Mouse (Mus musculus) stomach, embryonic 14.5 days (tissue): Measurements from ENCODE around the gene Mcfd2. TPM values are rescaled to one million over a fixed set of nuclear protein-coding genes. Genes with fewer than 3 reads are reported as not detected.

Experiments used
- ATAC-seq: fragments of 200-750 bp; cut with Nextera tagmentation; 2 replicates; pipeline ENCODE4 v1.8.0; 2017; ENCODE audit warnings: low read depth, moderate TSS enrichment; ENCODE audit not compliant: insufficient number of reproducible peaks, insufficient read depth, low FRiP score
- H3K27ac ChIP-seq: fragments of 300-500 bp; sonication (generic); 2 replicates; pipeline ENCODE4 v1.5.1; 2014; ENCODE audit warnings: mild to moderate bottlenecking, low read length, moderate library complexity, mixed read lengths
- H3K27me3 ChIP-seq: fragments of 300-500 bp; sonication (generic); 2 replicates; pipeline ENCODE4 v1.6.1; 2014; ENCODE audit warnings: low read length, control low read depth, mixed read lengths; ENCODE audit not compliant: control insufficient read depth, insufficient read depth
- H3K36me3 ChIP-seq: fragments of 300-500 bp; sonication (generic); 2 replicates; pipeline ENCODE4 v1.6.1; 2014; ENCODE audit warnings: mild to moderate bottlenecking, control low read depth, low read length, moderate library complexity, mixed read lengths; ENCODE audit not compliant: control insufficient read depth, insufficient read depth
- H3K4me1 ChIP-seq: fragments of 300-500 bp; sonication (generic); 2 replicates; pipeline ENCODE4 v1.6.1; 2014; ENCODE audit warnings: low read length, control low read depth, mixed read lengths; ENCODE audit not compliant: control insufficient read depth, insufficient read depth
- H3K4me2 ChIP-seq: fragments of 300-500 bp; sonication (generic); replicated peaks from 2 replicates; pipeline ENCODE4 v1.6.1; 2014; ENCODE audit warnings: low read depth, low read length, control low read depth
- H3K4me3 ChIP-seq: fragments of 300-500 bp; sonication (generic); 2 replicates; pipeline ENCODE4 v1.5.1; 2014; ENCODE audit warnings: low read depth, low read length, control low read depth
- H3K9ac ChIP-seq: fragments of 300-500 bp; sonication (generic); replicated peaks from 2 replicates; pipeline ENCODE4 v1.6.1; 2014; ENCODE audit warnings: low read depth, mild to moderate bottlenecking, control low read depth, low read length, moderate library complexity, mixed read lengths
- H3K9me3 ChIP-seq: fragments of 300-500 bp; sonication (generic); 2 replicates; pipeline ENCODE4 v1.6.1; 2016; ENCODE audit warnings: low read depth, low read length, control low read depth; ENCODE audit not compliant: control insufficient read depth
- WGBS: fragments of 180-500 bp; shearing (Covaris S2); extraction: QIAGEN DNeasy Blood & Tissue Kit; methylation state at CpG from one replicate; pipeline ENCODE4 v1.1.7; 2014; 5-methylcytosine and 5-hydroxymethylcytosine counted together
- polyA plus RNA-seq: library from polyadenylated mRNA; unstranded; fragments of >200 nt; fragmentation: Nextera tagmentation; extraction: Ambion mirVana; gene quantifications from 2 replicates; pipeline ENCODE4 v1.2.1, GENCODE M21; 2014

Mcfd2 gene
- polyA plus RNA-seq, 1 experiment from 2014 or later: 82.6 TPM

DNA sequence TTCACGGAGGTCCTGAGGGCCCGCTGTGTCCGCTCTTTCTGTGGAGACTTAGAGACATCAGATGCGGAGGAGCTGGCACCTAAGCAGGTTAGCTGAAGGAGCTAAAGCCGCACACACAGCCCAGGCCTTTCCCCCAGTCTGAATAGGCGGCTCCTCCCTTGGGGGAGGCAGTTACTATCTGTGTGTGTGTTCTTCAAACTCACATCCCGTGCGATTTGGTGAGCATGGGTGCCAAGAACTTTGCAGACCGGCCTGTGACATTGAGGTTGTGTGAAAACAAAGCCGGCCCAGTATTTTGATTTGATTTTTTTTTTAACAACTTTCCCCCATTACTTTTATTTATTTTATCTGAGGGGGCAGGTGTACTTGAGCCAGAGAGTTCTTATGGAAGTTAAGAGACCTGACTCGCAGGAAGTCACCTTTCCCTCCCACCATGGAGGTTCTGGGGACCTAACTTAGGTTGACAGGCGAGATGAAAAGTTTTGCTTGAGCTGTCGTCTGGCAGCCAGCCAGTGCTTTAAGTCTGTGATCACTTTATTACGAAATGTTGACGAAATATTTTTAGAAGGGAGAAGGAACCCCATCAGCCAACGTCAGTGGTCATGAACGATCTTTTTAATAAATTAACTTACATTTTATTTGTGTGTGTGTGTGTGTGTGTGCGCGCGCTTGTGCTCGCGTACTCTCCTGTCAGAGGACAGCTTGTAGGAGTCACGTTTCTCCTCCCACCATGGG is 20.2 kb upstream of the Mcfd2 start:
- 63% methylated on average over 23 of the region's 23 CpGs for WGBS
- Histone ChIP-seq H3K27me3 (peaks cover 10% of the 10 kb centered on the region), H3K4me2 (no peak overlapping the region), H3K27ac (no peak overlapping the region), H3K4me3 (no peak overlapping the region), H3K36me3 (no peaks in the 10 kb centered on the region), H3K4me1 (peaks cover 11% of the 10 kb centered on the region; the same call in 1 of the 2 replicates), H3K9ac (no peak overlapping the region), H3K9me3 (no peaks in the 10 kb centered on the region)
- ATAC-seq: no peak

DNA sequence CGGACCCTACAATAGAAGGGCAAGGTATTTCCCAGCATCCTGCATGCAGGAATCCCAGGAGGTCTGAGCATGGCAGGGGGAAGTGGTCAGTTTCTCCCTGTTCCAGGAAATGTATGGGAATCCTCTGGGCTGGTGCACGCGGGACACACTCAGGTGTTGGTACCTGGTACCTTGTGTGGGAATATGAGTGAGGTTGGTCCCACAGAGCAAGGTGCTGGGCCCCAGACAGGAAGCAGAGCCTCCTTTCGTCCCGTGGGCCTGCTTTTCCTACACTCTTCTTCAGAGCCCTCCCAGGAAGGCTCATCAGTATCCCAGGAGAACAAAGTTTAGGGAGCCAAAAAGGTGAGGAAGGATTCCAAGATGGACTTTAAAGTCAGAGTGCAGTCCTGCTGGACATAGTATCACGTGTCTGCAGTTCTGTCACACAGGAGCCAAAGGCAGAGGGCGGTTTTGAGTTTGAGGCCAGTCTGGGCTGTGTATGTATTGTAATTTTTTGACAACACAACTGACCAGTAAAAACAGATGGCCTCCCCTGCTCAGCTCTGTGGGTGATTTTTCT is 18.8 kb upstream of the Mcfd2 start:
- H3K4me2 ChIP-seq: peak overlapping the region; percentile 87; the same call in 1 of the 2 replicates
- H3K27me3 ChIP-seq: peaks cover 10% of the 10 kb centered on the region
- H3K4me1 ChIP-seq: peaks cover 11% of the 10 kb centered on the region; the same call in 1 of the 2 replicates
- no peak overlapping the region for H3K9ac ChIP-seq
- no peaks in the 10 kb centered on the region for H3K36me3 ChIP-seq
- WGBS: 77% methylated on average over 7 of the region's 7 CpGs
- ATAC-seq: no peak
- H3K27ac ChIP-seq: no peak overlapping the region
- H3K4me3 ChIP-seq: no peak overlapping the region
- no peaks in the 10 kb centered on the region for H3K9me3 ChIP-seq

DNA sequence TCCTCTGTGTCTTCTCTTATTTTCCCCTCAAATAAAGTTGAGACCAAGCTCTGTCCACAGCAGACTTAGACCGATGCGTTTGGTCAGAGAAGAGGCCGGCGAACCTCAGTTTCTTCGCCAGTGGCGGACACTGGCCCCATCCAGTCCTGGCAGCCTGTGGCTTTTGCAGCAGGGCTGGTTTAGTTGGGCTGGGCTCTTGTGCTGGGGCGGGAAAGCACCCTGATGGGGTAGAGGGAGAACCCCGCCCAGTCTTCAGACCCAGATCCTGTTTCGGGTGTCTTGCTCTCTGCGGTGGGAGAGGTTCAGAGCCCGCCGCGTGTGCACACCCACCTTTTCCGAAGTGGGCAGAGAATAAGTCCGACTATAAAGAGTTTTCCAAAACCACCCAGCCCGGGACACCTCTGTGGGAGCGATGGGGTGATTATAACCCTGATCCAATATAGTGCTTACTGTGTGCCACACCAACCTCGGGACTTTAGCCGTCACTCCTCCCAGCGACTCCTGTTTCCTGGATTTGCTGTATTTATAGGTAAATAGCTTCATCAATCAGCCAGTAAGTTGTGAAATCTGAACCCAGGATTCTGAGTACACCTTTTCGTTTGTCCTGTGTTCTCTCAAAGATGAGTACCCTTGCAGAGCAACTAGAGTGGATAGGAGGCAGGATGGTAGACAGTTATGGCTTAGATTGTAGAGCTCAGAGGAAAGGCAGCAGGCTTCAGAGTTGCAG is 18.2 kb upstream of the Mcfd2 start:
- peaks cover 10% of the 10 kb centered on the region for H3K27me3 ChIP-seq
- no peak for ATAC-seq
- H3K9me3 ChIP-seq: no peaks in the 10 kb centered on the region
- H3K36me3 ChIP-seq: no peaks in the 10 kb centered on the region
- H3K4me3 ChIP-seq: peak overlapping the region; percentile 54
- peak overlapping the region; percentile 41; the same call in 1 of the 2 replicates for H3K9ac ChIP-seq
- H3K4me2 ChIP-seq: peak overlapping the region; percentile 87
- WGBS: 8% methylated on average over 21 of the region's 21 CpGs
- peaks cover 11% of the 10 kb centered on the region; the same call in 1 of the 2 replicates for H3K4me1 ChIP-seq
- H3K27ac ChIP-seq: no peak overlapping the region

DNA sequence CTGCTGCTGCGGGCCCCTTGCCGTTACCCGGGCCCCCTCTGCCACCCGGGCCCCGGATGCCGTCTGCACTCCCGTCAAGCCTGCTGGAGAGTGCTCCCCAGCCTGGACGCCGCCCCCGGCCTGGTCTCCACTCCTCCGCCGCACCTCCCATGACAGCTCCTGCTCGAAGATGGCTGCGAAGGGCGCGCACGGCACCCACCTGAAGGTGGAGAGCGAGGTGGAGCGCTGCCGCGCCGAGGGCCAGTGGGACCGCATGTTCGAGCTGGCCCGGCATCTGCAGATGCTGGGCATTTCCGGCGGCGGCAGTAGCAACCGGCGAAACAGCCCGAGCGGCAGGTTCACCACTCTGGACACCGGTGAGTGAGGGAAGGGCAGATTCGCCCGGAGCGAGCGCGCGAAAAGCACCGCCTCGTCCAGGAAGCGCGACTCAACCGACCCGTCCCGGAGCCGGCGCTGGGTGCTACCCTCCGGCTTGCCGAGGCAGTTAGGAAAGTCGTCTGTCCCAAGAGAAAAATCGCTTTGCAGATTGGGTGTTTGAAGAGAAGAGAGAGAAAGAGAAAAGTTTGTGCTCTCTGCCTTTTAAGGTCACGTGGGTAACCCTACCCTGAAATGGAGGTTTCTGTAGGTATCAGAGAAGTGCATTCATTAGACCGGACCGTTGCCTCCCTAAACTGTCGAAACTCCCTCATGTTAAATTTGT is 17.5 kb upstream of the Mcfd2 start:
- Histone ChIP-seq H3K4me2 (peak overlapping the region; percentile 87), H3K9ac (peak overlapping the region; percentile 41), H3K27me3 (peaks cover 10% of the 10 kb centered on the region), H3K27ac (peak overlapping the region; percentile 94; the same call in 1 of the 2 replicates), H3K36me3 (no peaks in the 10 kb centered on the region), H3K4me3 (peak overlapping the region; percentile 54), H3K9me3 (no peaks in the 10 kb centered on the region), H3K4me1 (peaks cover 11% of the 10 kb centered on the region; the same call in 1 of the 2 replicates)
- peak; percentile 39 for ATAC-seq
- WGBS: under 1% methylated on average over 56 of the region's 56 CpGs

DNA sequence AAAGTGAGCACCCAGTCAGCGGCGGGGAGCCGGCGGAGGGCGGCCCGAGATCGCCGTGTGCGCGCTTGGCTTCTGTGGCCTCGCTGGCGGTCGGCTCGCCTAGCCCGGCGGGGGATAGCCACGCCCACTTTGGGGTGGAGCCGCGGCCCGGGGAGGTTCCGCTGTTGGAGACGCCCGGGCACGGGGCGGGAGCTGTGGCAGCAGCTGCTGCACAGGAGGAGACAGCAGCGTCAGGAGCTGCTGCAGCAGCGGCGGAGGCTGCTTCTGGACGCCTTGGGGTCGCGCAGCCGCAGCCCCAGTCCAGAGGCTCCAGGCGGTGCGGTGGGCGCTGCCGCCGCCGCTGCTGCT is 16.9 kb upstream of the Mcfd2 start, which contains the start of gene Ttc7:
TSS of gene Ttc7 (plus strand) at position 181 of the 348 bp plus-strand sequence.
- H3K27me3 ChIP-seq: peaks cover 10% of the 10 kb centered on the region
- H3K4me2 ChIP-seq: peak within 1 kb of the TSS; percentile 87
- peak within 1 kb of the TSS; percentile 74 for H3K9ac ChIP-seq
- peaks cover 11% of the 10 kb centered on the region; the same call in 1 of the 2 replicates for H3K4me1 ChIP-seq
- H3K9me3 ChIP-seq: no peaks in the 10 kb centered on the region
- H3K27ac ChIP-seq: peak within 1 kb of the TSS; percentile 94
- peak; percentile 92 for ATAC-seq
- WGBS: 1% methylated on average over 38 of the region's 38 CpGs
- H3K4me3 ChIP-seq: peak within 1 kb of the TSS; percentile 54
- H3K36me3 ChIP-seq: no peaks in the 10 kb centered on the region

DNA sequence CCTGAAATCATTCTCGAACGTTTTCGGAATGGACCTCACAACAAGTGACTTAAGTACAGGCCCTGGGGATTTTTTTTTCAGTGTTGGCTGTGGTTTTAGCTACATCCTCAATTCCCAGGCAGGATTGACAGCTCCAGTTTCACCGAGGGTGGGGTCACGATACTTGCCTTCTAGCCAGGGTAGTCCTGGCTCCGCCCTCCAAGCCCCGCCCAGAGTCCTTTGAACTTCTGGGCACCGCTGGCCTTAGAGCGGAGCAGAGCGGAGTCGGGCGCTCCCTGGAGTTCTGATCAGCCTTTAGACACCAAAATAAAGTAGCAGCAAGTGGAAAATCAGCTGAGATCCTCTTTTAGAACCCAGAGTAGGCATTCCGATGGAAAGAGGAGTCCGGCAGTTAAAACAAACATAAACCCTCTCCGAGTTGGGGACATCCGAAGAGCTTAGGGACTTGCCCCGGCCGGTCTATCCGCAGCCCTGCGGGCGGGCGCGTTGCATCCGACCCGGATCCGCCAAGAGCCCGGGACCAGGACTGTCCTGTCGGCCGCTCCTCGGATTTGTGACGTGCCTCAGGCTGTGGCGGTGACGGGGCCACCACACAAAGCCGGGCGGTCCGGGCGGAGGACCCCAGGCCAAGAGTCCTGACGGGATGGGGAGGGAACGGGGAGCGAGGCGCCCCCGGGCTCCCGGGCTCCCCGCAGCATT is 16.4 kb upstream of the Mcfd2 start:
- no peaks in the 10 kb centered on the region for H3K36me3 ChIP-seq
- no peaks in the 10 kb centered on the region for H3K9me3 ChIP-seq
- peaks cover 10% of the 10 kb centered on the region for H3K27me3 ChIP-seq
- H3K9ac ChIP-seq: peak overlapping the region; percentile 74
- H3K4me2 ChIP-seq: peak overlapping the region; percentile 87
- peak overlapping the region; percentile 94 for H3K27ac ChIP-seq
- peak; percentile 80 for ATAC-seq
- under 1% methylated on average over 42 of the region's 44 CpGs for WGBS
- H3K4me3 ChIP-seq: peak overlapping the region; percentile 54
- peaks cover 11% of the 10 kb centered on the region; the same call in 1 of the 2 replicates for H3K4me1 ChIP-seq

DNA sequence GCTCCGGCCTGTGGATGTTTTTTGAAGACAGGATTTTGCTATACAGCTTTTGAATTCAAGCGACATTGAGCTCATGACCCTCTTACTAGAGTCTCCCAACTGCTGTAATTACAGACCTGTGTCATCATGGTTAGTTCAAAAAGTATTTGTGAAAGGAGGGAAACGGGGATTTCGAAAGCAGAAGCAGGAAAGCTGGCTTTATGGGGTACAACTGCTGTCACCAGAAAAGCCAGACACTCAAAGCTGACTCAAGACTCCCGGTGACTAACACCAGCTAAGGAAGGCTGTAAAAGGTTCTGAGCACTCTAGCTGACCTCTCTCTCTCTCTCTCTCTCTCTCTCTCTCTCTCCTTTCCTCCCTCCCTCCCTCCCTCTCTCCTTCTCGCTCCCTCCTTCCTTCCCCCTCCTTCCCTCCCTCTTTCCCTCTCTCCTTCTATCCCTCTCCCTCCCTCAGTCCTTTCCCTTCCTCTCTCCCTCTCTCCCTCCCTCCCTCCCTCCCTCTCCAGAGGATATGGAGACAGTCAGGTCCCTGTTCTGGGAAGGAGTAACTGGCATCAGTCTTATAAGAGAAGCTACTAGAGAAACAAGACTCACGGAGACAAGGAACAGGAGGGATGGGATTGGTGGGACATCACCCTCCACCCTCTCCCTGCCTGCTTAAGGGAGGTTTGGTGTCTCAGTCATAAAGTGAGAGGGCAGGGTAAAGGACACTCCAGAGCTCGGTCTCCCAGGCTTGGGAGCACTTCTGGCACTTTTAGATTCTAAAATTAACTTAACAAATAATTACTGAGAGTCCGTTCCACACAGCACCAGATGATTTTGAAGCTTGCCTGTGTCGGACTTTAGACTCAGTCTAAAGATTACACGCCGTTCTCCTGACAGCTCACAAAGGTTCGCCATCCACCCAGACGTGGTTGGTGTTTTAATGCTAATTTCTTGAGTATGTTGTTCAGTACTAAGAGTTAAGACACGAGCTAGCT is 9.9 kb upstream of the Mcfd2 start:
- no peaks in the 10 kb centered on the region for H3K36me3 ChIP-seq
- H3K4me1 ChIP-seq: no peaks in the 10 kb centered on the region
- no peaks in the 10 kb centered on the region; the same call in 1 of the 2 replicates for H3K9me3 ChIP-seq
- no peak overlapping the region for H3K27ac ChIP-seq
- H3K4me3 ChIP-seq: no peak overlapping the region
- no peak overlapping the region for H3K9ac ChIP-seq
- no peak for ATAC-seq
- 56% methylated on average over 15 of the region's 15 CpGs for WGBS
- no peaks in the 10 kb centered on the region for H3K27me3 ChIP-seq
- no peak overlapping the region for H3K4me2 ChIP-seq
